In the genomic region with DNA sequence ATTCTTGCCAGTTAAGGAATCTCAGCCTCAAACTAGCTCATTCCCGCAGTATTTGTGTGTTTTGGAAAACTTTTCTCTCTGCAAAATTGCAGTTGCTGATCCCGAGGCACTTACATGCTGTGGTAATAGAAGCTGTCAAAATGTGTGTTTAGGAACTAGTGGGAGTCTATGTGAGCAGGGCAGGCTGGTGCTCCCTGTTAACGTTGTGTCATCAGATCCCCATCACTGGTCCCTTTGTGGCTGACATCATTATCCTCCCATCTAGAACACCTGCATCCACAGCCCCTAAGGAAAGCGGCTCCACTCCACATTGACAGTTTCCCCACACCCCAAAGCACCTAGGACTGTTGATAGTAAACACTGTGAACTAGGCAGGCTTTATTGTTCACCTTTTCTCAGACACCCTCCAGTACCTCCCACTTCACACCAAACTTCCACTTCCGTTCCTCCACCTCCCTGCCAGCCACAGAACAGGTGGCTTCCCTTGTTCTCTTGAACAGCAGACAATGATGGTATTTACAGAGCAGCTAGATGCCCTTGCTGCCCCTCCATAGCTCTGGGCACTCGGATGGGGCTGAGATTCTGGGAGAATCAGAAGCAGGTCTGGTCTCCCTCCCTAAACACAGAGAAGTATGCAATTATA, we compare ENCODE assay signal across 19 mouse cellular contexts.
DNase-seq lines count a peak whose midpoint lies in the region; TF ChIP-seq lines count a peak whose summit lies in the region.
"Had no signal": no experiment of that assay in that cellular context is flagged by ENCODE, and none has a peak within 500 bp of the region (broad histone marks: within the 10 kb centered on the region; RNA-seq: fewer than 3 reads in every experiment).

No protein-coding gene starts in this region.

- TF ChIP-seq POLR2A in thymus, adult 2 months (IDR thresholded peaks at IDR 0.05; ENCODE audit: control insufficient read depth, extremely low read depth, insufficient read depth, low read length, poor library complexity), result no peak

- peak overlapping the region; percentile 86 for H3K27ac ChIP-seq in thymus, adult 2 months (ENCODE audit: control insufficient read depth, insufficient read depth, low read length)
- H3K27ac ChIP-seq in forebrain, embryonic 10.5 days, result no peak overlapping the region; the same call in 1 of the 2 replicates
- H3K27ac ChIP-seq: heart, adult 2 months; heart, embryonic 15.5 days; limb, embryonic 15.5 days; liver, embryonic 15.5 days; macrophage had no signal

- no peaks in the 10 kb centered on the region for H3K36me3 ChIP-seq in thymus, adult 2 months (ENCODE audit: control insufficient read depth, insufficient read depth, low read length)
- no peaks in the 10 kb centered on the region for H3K36me3 ChIP-seq in forebrain, embryonic 10.5 days (replicated peaks)
- H3K36me3 ChIP-seq: heart, embryonic 15.5 days; limb, embryonic 15.5 days; liver, embryonic 15.5 days had no signal

- no peak for TF ChIP-seq CTCF in thymus, adult 2 months (IDR thresholded peaks at IDR 0.05; ENCODE audit: borderline replicate concordance, control insufficient read depth, extremely low read depth, insufficient read depth, low read length, poor library complexity)

- H3K4me3 ChIP-seq in thymus, adult 2 months (ENCODE audit: control insufficient read depth, insufficient read depth, low read length), result no peak overlapping the region
- no peak overlapping the region for H3K4me3 ChIP-seq in forebrain, embryonic 10.5 days
- H3K4me3 ChIP-seq: heart, adult 2 months; heart, embryonic 15.5 days; limb, embryonic 15.5 days; liver, embryonic 15.5 days had no signal

- H3K4me1 ChIP-seq in thymus, adult 2 months (replicated peaks; ENCODE audit: control insufficient read depth, insufficient read depth, low read length), result peaks cover 15% of the 10 kb centered on the region
- H3K4me1 ChIP-seq in forebrain, embryonic 10.5 days, result no peaks in the 10 kb centered on the region
- H3K4me1 ChIP-seq: limb, embryonic 15.5 days; liver, embryonic 15.5 days had no signal

- peaks cover 3% of the 10 kb centered on the region; the same call in 1 of the 2 replicates for H3K9me3 ChIP-seq in forebrain, embryonic 10.5 days
- H3K9me3 ChIP-seq: limb, embryonic 15.5 days; liver, embryonic 15.5 days had no signal

- peak; percentile 27 to 35 for DNase-seq in spleen, postnatal 36 days (ENCODE audit: low spot score in 2 of 2)
- no peak for DNase-seq in spleen, postnatal 14 days (ENCODE audit: low spot score in 2 of 2)
- DNase-seq in induced T-regulatory cell, adult 2 months (ENCODE audit: low read depth), result peak; percentile 57
- DNase-seq in thymus, adult 2 months, result peak; percentile 76
- DNase-seq in cerebellum, adult 9-10 months, result no peak
- no peak for DNase-seq in layer of hippocampus, adult 9-11 months
- DNase-seq in forebrain, embryonic 10.5 days (ENCODE audit: extremely low spot score, low spot score), result no peak
- DNase-seq in frontal cortex, postnatal 10 days (ENCODE audit: low spot score in 2 of 2), result no peak
- DNase-seq: adrenal gland, postnatal 10 days; cerebellum, postnatal 14 days; embryo, embryonic 11 days; gastrocnemius, postnatal 14 days; heart, adult 2 months; kidney, adult 2 months; kidney, postnatal 14 days had no signal

- H3K27me3 ChIP-seq in thymus, adult 2 months (ENCODE audit: control insufficient read depth, insufficient read depth, low read length), result no peaks in the 10 kb centered on the region
- no peaks in the 10 kb centered on the region for H3K27me3 ChIP-seq in forebrain, embryonic 10.5 days (ENCODE audit: poor library complexity, severe bottlenecking)
- H3K27me3 ChIP-seq: heart, embryonic 15.5 days; limb, embryonic 15.5 days; liver, embryonic 15.5 days had no signal

- WGBS in thymus, adult 2 months, result 22% methylated on average over 6 of the region's 6 CpGs
- 88% methylated on average over 6 of the region's 6 CpGs for whole genome bisulfite sequencing in forebrain, embryonic 10.5 days

Comparison
In these comparisons a context has a peak if more than half of its experiments do, and no peak if none do; other contexts are left out.
1. DNase-seq: peak in spleen, postnatal 36 days (2 of 2), induced T-regulatory cell, adult 2 months (single experiment) and thymus, adult 2 months (single experiment); none in spleen, postnatal 14 days (0 of 2), cerebellum, adult 9-10 months (single experiment), layer of hippocampus, adult 9-11 months (single experiment), forebrain, embryonic 10.5 days (single experiment) and frontal cortex, postnatal 10 days (0 of 2).